Mouse (Mus musculus): ENCODE measurements around the gene Olfr209.
"Not testable (repeated sequence)": the region's sequence is repeated elsewhere in the genome, so short reads cannot be mapped to it uniquely, and the experiment has no call there.

Olfr209 gene

GRCm38 (mm10) chr16:59363893-59364292 is at the start of gene Olfr209:
Gene Olfr209 (minus strand): TSS chr16:59363993.
- no peak for DNase-seq (ENCODE audit: inconsistent age in 2 of 2, low spot score in 1 of 2)

- DNase-seq (ENCODE audit: inconsistent age in 2 of 2, low spot score in 1 of 2): peak in 1 of 2 experiments; percentile 44
Measured at GRCm38 (mm10) chr16:59413475-59413874, 49.7 kb upstream of the Olfr209 start.

- DNase-seq (ENCODE audit: inconsistent age in 2 of 2, low spot score in 1 of 2): no peak
Measured at GRCm38 (mm10) chr16:59409800-59410199, 46.0 kb upstream of the Olfr209 start.

- DNase-seq (ENCODE audit: inconsistent age in 2 of 2, low spot score in 1 of 2): no peak
Measured at GRCm38 (mm10) chr16:59409341-59409748, 45.6 kb upstream of the Olfr209 start.

- DNase-seq (ENCODE audit: inconsistent age in 2 of 2, low spot score in 1 of 2): no peak
Measured at GRCm38 (mm10) chr16:59407032-59407431, 43.2 kb upstream of the Olfr209 start, which contains the start of gene Gabrr3. Gene Gabrr3 (plus strand): TSS chr16:59407332.

GRCm38 (mm10) chr16:59404798-59405197 is 41.0 kb upstream of the Olfr209 start:
- DNase-seq (ENCODE audit: inconsistent age in 2 of 2, low spot score in 1 of 2): no peak

GRCm38 (mm10) chr16:59403684-59404083 is 39.9 kb upstream of the Olfr209 start:
- DNase-seq (ENCODE audit: inconsistent age in 2 of 2, low spot score in 1 of 2): peak in 1 of 2 experiments; percentile 56

- DNase-seq (ENCODE audit: inconsistent age in 2 of 2, low spot score in 1 of 2): no peak
Measured at GRCm38 (mm10) chr16:59401985-59402384, 38.2 kb upstream of the Olfr209 start.

- no peak for DNase-seq (ENCODE audit: inconsistent age in 2 of 2, low spot score in 1 of 2)
Measured at GRCm38 (mm10) chr16:59401102-59401501, 37.3 kb upstream of the Olfr209 start.

GRCm38 (mm10) chr16:59393300-59393699 is 29.5 kb upstream of the Olfr209 start:
- DNase-seq (ENCODE audit: inconsistent age in 2 of 2, low spot score in 1 of 2): no peak

GRCm38 (mm10) chr16:59349146-59349545 is 14.6 kb downstream of the Olfr209 start, which contains the start of gene Olfr206:
Gene Olfr206 (minus strand): TSS chr16:59349246.
- DNase-seq (ENCODE audit: inconsistent age in 2 of 2, low spot score in 1 of 2): no peak

- DNase-seq (ENCODE audit: inconsistent age in 2 of 2, low spot score in 1 of 2): no peak
Measured at GRCm38 (mm10) chr16:59331038-59331437, 32.8 kb downstream of the Olfr209 start, which contains the start of gene Olfr205. Gene Olfr205 (minus strand): TSS chr16:59331138.

GRCm38 (mm10) chr16:59323262-59323661 is 40.5 kb downstream of the Olfr209 start:
- DNase-seq (ENCODE audit: inconsistent age in 2 of 2, low spot score in 1 of 2): not testable (repeated sequence)

GRCm38 (mm10) chr16:59318148-59318547 is 45.6 kb downstream of the Olfr209 start, which contains the start of gene Olfr204:
Gene Olfr204 (minus strand): TSS chr16:59318248.
- no peak for DNase-seq (ENCODE audit: inconsistent age in 2 of 2, low spot score in 1 of 2)
